Mouse (Mus musculus) embryonic fibroblast, embryonic 13.5 days (primary cell): ENCODE results near the gene Lmo1. TPM values are rescaled to one million over a fixed set of nuclear protein-coding genes. Genes with fewer than 3 reads are reported as not detected.
A peak's percentile ranks its signal among the peaks of the same experiment; 100 is the strongest.

ENCODE experiments used
- H3K27ac ChIP-seq: 2 replicates; pipeline ENCODE4 v1.5.1; 2012; ENCODE audit warnings: low read length, control low read depth, inconsistent platforms; ENCODE audit not compliant: insufficient read depth
- H3K4me1 ChIP-seq: 2 replicates; pipeline ENCODE4 v1.6.1; 2011; ENCODE audit warnings: low read length; ENCODE audit not compliant: control insufficient read depth, insufficient read depth
- H3K4me3 ChIP-seq: 2 replicates; pipeline ENCODE4 v1.5.1; 2011; ENCODE audit warnings: mild to moderate bottlenecking, control low read depth, low read length; ENCODE audit not compliant: insufficient read depth
- CTCF ChIP-seq: IDR thresholded peaks from 2 replicates; pipeline ENCODE4 v1.5.1; 2011; ENCODE audit warnings: mild to moderate bottlenecking, control low read depth, low read length, moderate library complexity, borderline replicate concordance; ENCODE audit not compliant: insufficient read depth
- POLR2A ChIP-seq: IDR thresholded peaks from 2 replicates; pipeline ENCODE4 v1.6.1; 2011; ENCODE audit warnings: low read depth, mild to moderate bottlenecking, control low read depth, low read length, moderate library complexity
- polyA plus RNA-seq: library from polyadenylated mRNA; stranded (reverse); fragments of >200 nt; gene quantifications from 2 replicates; pipeline ENCODE4 v1.2.4, GENCODE M21; 2011; ENCODE audit warnings: low read depth; ENCODE audit not compliant: missing spikeins, insufficient read length

Lmo1 gene
- polyA plus RNA-seq, 1 experiment, result 5.3 TPM

- Histone ChIP-seq H3K4me1 (0 out of 2 replicates have a peak, but pooled peaks cover 3% of the 10 kb centered on the region), H3K27ac (no peak overlapping the region), H3K4me3 (peak overlapping the region; percentile 27; the same call in 1 of the 2 replicates)
- TF ChIP-seq CTCF, result no peak
- no peak for TF ChIP-seq POLR2A
Measured at GRCm38 (mm10) chr7:109175670-109176625, 941 bp upstream of the Lmo1 start.

GRCm38 (mm10) chr7:109174337-109174948 lies 564 bp downstream of the Lmo1 start:
- TF ChIP-seq POLR2A (no peak), CTCF (no peak)
- peak overlapping the region; percentile 67 for H3K4me3 ChIP-seq
- H3K27ac ChIP-seq, result no peak overlapping the region
- H3K4me1 ChIP-seq, result 0 out of 2 replicates have a peak, but pooled peaks cover 3% of the 10 kb centered on the region

DNA sequence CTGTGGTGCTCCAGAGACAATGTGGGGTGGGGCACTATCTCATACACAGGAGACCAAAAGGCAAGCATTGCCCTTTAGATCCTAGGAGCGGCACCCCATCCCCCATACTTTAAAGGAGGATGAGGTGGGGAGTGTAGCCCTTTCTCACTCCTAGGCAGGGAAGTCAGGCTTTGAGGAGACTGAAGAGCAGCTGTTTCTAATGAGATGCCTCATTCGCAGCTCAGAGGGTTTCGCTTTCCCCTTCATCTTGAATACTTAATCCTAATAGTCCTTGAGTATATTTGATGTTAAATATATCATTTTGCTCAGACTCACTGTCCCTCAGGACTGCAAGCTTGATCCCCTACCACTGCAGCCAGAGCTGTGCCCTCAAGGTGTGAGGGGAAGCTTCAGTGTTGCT lies 3.1 kb downstream of the Lmo1 start:
- TF ChIP-seq CTCF (no peak), POLR2A (no peak)
- Histone ChIP-seq H3K27ac (no peak overlapping the region), H3K4me1 (0 out of 2 replicates have a peak, but pooled peaks cover 3% of the 10 kb centered on the region), H3K4me3 (no peak overlapping the region)

DNA sequence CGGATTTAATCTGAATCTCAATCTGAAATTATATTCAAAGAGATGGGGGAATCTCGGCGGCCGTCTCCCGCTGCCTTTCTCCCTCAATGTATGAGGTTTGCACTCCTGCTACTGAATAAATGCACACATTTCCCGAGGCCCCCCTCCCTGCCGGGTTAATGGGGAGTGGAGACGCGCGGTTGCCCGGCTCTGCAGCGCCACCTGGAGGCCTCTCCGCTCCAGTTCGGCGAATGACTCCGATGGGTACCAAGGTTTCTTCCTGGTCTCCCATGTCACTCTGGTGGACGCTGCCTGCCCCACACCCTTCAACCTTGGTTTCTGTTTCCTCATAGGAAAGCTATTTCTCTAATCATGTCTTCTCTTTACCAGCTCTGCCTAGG lies 4.6 kb downstream of the Lmo1 start:
- Histone ChIP-seq H3K27ac (no peak overlapping the region), H3K4me3 (peak overlapping the region; percentile 34; the same call in 1 of the 2 replicates), H3K4me1 (0 out of 2 replicates have a peak, but pooled peaks cover 1% of the 10 kb centered on the region)
- TF ChIP-seq CTCF, result peak; percentile 75
- no peak for TF ChIP-seq POLR2A

GRCm38 (mm10) chr7:109169505-109170440 lies 5.2 kb downstream of the Lmo1 start:
- H3K27ac ChIP-seq, result no peak overlapping the region
- H3K4me3 ChIP-seq, result peak overlapping the region; percentile 34
- no peak for TF ChIP-seq CTCF
- no peak for TF ChIP-seq POLR2A
- H3K4me1 ChIP-seq, result no peaks in the 10 kb centered on the region

- Histone ChIP-seq H3K27ac (no peak overlapping the region), H3K4me3 (no peak overlapping the region), H3K4me1 (no peaks in the 10 kb centered on the region)
- no peak for TF ChIP-seq CTCF
Measured at GRCm38 (mm10) chr7:109168716-109169115, 6.3 kb downstream of the Lmo1 start.

DNA sequence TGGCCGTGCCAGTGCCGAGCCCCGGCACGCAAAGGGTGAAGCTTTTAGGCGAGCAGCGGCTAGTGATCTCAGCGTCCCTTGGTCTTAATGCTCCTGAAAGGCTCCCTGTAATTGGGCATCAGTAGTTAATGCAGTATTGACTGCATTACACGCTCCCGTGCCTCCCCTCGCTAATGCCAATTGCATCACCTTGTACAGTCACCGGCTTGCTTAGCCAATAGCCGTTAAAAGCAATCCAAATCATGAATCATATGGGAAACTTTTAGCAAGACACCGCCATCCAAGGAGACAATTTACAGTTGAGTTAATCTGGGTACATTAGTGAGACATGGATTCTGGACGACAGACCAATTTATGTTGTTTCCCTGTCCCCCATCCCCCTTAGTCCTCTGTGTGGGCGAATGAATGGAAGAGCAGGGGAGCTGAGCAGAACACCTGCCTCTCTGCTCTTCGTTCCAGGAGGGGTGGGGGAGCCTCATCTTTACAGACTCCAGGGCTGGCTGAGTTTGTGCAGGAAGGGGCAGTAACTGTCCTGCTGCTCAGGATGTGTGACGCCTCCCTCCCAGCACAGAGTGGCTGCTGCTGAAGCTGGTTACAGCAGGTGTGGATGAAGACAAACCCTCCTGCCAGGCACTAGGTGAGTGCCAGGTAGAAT lies 8.9 kb downstream of the Lmo1 start:
- TF ChIP-seq POLR2A, result no peak
- TF ChIP-seq CTCF, result no peak
- H3K4me3 ChIP-seq, result no peak overlapping the region
- no peaks in the 10 kb centered on the region for H3K4me1 ChIP-seq
- no peak overlapping the region for H3K27ac ChIP-seq

DNA sequence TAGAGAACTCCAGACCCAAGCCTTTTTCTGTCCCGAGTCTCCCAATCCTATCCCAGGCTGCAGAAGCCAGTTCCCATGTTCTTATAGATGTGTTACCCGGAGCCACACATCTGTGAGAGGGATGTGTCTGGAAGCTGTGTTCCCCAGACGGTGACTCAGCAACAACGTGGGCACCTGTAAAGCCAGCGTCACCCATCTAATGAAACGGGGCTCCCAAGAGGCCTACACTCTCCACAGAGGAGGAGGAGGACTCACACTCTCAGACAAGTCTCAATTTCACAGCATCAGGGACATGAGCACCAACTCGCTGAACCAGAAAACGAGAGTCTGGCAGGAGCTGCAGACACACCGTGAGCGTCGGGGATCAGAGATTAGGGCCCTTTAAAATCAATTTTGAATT lies 20.7 kb downstream of the Lmo1 start:
- Histone ChIP-seq H3K4me1 (no peaks in the 10 kb centered on the region), H3K27ac (no peak overlapping the region), H3K4me3 (no peak overlapping the region)
- TF ChIP-seq POLR2A (no peak), CTCF (no peak)

- Histone ChIP-seq H3K27ac (no peak overlapping the region), H3K4me3 (no peak overlapping the region), H3K4me1 (no peaks in the 10 kb centered on the region)
- no peak for TF ChIP-seq CTCF
Measured at GRCm38 (mm10) chr7:109153538-109153937, 21.5 kb downstream of the Lmo1 start.
